Mouse (Mus musculus) embryonic facial prominence, embryonic 14.5 days (tissue): ENCODE data around the gene Fxn. TPM values are rescaled to one million over a fixed set of nuclear protein-coding genes. Genes with fewer than 3 reads are reported as not detected.

Experiments
- ATAC-seq: fragments of 200-750 bp; cut with Nextera tagmentation; 2 replicates; pipeline ENCODE4 v1.8.0; 2017; ENCODE audit warnings: low read depth, moderate number of reproducible peaks, moderate TSS enrichment
- DNase-seq: peaks from one replicate; pipeline ENCODE4 v3.0.0-alpha.2; 2015; ENCODE audit warnings: low spot score
- H3K27ac ChIP-seq: fragments of 300-500 bp; sonication (generic); replicated peaks from 2 replicates; pipeline ENCODE4 v1.5.1; 2014; ENCODE audit warnings: low read depth, mild to moderate bottlenecking, low read length, moderate library complexity
- H3K27me3 ChIP-seq: fragments of 300-500 bp; sonication (generic); replicated peaks from 2 replicates; pipeline ENCODE4 v1.6.1; 2014; ENCODE audit warnings: low read length; ENCODE audit not compliant: control insufficient read depth, insufficient read depth
- H3K36me3 ChIP-seq: fragments of 300-500 bp; sonication (generic); 2 replicates; pipeline ENCODE4 v1.6.1; 2014; ENCODE audit warnings: low read length, mixed read lengths; ENCODE audit not compliant: control insufficient read depth, insufficient read depth
- H3K4me1 ChIP-seq: fragments of 300-500 bp; sonication (generic); 2 replicates; pipeline ENCODE4 v1.6.1; 2014; ENCODE audit warnings: antibody characterized with exemption, low read length; ENCODE audit not compliant: control insufficient read depth, insufficient read depth
- H3K4me2 ChIP-seq: fragments of 300-500 bp; sonication (generic); 2 replicates; pipeline ENCODE4 v1.6.1; 2014; ENCODE audit warnings: low read depth, mild to moderate bottlenecking, low read length, moderate library complexity, mixed read lengths
- H3K4me3 ChIP-seq: fragments of 300-500 bp; sonication (generic); 2 replicates; pipeline ENCODE4 v1.5.1; 2014; ENCODE audit warnings: low read depth, mild to moderate bottlenecking, low read length
- H3K9ac ChIP-seq: fragments of 300-500 bp; sonication (generic); 2 replicates; pipeline ENCODE4 v1.6.1; 2014; ENCODE audit warnings: low read depth, mild to moderate bottlenecking, low read length, moderate library complexity, mixed read lengths
- H3K9me3 ChIP-seq: fragments of 300-500 bp; sonication (generic); 2 replicates; pipeline ENCODE4 v1.6.1; 2016; ENCODE audit warnings: low read length; ENCODE audit not compliant: control insufficient read depth
- WGBS: fragments of 180-500 bp; shearing (Covaris S2); extraction: QIAGEN DNeasy Blood & Tissue Kit; methylation state at CpG from one replicate; pipeline ENCODE4 v1.1.7; 2014; 5-methylcytosine and 5-hydroxymethylcytosine counted together
- polyA plus RNA-seq: library from polyadenylated mRNA; unstranded; fragments of >200 nt; fragmentation: Nextera tagmentation; extraction: Ambion mirVana; gene quantifications from 2 replicates; pipeline ENCODE4 v1.2.1, GENCODE M21; 2014

Fxn gene
- polyA plus RNA-seq, 1 experiment from 2014 or later, result 39.4 TPM

DNA sequence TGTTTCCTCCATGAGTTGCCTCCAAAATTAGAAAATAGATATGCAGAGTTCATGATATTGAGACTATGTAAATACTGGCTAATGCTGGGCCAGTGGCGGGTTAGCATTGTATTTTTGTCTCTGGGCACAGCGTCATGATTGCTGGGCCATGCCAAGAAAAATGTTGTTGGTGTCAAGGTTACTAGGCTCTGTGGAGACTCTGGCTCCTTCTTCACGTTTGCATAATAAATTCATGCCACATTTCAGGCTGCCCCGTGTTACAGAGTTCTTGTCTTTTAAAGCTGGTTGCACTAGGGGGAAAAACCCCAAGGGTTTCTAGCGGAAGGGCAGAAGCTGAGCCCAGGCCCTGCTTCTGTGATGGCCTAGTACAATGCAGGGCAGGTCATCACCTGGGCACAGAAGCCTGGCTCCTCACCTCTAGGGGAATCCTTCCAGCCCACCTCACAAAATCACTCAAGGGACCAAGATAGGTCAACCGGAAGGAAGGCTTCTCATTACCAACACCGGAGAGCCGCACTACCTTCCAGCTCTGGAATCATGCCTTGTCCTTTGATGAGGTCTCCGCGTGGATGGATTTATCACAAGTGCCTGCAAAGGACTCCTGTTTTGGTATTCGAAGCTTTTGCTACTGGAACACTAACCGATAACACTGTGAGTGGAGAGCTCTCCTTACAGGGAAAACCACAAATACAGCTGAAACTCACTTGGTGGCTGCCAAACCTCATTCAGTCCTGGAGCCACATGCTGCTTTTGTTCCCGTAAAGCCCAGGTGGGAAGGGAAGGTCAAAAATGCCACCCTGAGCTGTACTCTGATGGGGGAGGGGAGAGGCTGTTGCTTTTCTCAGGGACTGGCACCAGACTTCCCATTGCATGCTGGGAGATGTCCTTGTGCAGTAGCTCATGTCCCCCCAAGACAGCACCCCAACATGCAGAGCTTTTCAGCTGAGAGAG is 27.1 kb upstream of the Fxn start:
- Histone ChIP-seq H3K9ac (0 out of 2 replicates have a peak overlapping the region, but pooled peaks have one; percentile 5), H3K36me3 (no peaks in the 10 kb centered on the region), H3K4me3 (no peak overlapping the region), H3K27ac (no peak overlapping the region), H3K4me1 (peaks cover 11% of the 10 kb centered on the region), H3K27me3 (no peaks in the 10 kb centered on the region), H3K9me3 (no peaks in the 10 kb centered on the region), H3K4me2 (no peak overlapping the region)
- ATAC-seq, result peak; percentile 9; the same call in 1 of the 2 replicates
- WGBS, result 52% methylated on average over 13 of the region's 13 CpGs
- peak; percentile 14 for DNase-seq

DNA sequence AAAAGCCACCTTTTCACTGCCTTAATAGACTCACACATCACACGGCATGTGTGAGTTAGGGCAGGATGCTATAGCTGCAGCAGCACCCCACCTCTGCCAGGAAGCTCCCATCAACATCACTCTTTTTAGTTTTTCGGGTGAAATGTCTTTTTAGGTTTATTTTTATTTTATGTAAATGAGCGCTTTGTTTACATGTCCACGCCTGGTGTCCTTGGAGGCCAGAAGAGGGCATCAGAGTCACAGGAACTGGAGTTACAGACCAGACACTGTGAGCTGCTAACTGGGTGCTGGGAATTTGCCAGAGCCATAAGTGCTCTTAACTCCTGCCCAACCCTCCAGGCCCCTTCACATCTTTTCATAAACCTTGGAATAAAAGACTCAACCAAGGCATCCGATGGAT is 25.9 kb upstream of the Fxn start:
- WGBS, result 87% methylated on average over 5 of the region's 5 CpGs
- no peaks in the 10 kb centered on the region for H3K27me3 ChIP-seq
- no peak overlapping the region for H3K9ac ChIP-seq
- H3K4me2 ChIP-seq, result no peak overlapping the region
- no peak for ATAC-seq
- H3K4me1 ChIP-seq, result peaks cover 11% of the 10 kb centered on the region
- DNase-seq, result no peak
- H3K27ac ChIP-seq, result no peak overlapping the region
- no peaks in the 10 kb centered on the region for H3K9me3 ChIP-seq
- H3K36me3 ChIP-seq, result no peaks in the 10 kb centered on the region
- H3K4me3 ChIP-seq, result no peak overlapping the region

DNA sequence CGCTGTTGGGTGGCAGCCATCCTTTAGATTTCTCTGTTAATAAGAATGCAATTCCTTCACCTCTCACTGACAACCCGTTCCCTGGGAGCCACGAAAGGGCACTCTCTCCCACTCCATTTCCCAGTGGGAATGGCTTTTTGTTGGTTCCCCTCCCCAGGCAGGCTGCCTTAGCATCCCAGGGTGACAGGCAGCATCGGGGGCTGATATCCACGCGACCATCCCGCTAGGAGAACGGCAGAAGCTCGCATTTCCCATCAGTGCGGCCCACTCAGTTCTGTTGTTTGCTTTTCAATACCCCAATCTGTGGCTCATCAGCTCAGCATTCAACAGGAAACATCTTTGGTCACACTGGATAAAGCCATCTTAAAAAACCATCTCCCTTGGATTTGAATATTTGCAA is 21.8 kb upstream of the Fxn start:
- Histone ChIP-seq H3K27ac (no peak overlapping the region), H3K4me1 (no peaks in the 10 kb centered on the region), H3K4me2 (no peak overlapping the region), H3K4me3 (no peak overlapping the region), H3K27me3 (no peaks in the 10 kb centered on the region), H3K9ac (no peak overlapping the region), H3K36me3 (no peaks in the 10 kb centered on the region), H3K9me3 (no peaks in the 10 kb centered on the region)
- WGBS, result 57% methylated on average over 10 of the region's 10 CpGs
- ATAC-seq (no peak), DNase-seq (no peak)

DNA sequence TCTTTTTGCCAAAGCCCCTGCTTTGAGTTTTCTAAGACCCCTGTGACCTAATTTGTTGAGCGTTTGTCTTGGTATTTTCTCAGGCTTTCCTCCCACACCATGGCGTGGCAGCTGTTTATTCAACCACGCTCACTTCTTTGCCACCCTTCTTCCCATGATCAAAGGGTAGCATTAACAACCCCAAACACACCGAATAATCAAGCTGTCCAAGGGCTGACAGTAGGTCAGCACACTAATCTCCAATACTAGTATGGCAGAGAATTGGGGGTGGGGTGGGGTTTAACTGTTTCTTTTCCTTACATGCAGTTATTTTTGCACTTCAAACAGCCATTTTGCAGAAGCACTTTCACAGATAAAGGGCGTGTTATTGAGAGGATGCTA is 21.4 kb upstream of the Fxn start:
- DNase-seq, result no peak
- Histone ChIP-seq H3K27ac (no peak overlapping the region), H3K9ac (no peak overlapping the region), H3K4me1 (no peaks in the 10 kb centered on the region), H3K36me3 (no peaks in the 10 kb centered on the region), H3K4me2 (no peak overlapping the region), H3K9me3 (no peaks in the 10 kb centered on the region), H3K4me3 (no peak overlapping the region), H3K27me3 (no peaks in the 10 kb centered on the region)
- WGBS, result 26% methylated on average over 5 of the region's 5 CpGs
- no peak for ATAC-seq

DNA sequence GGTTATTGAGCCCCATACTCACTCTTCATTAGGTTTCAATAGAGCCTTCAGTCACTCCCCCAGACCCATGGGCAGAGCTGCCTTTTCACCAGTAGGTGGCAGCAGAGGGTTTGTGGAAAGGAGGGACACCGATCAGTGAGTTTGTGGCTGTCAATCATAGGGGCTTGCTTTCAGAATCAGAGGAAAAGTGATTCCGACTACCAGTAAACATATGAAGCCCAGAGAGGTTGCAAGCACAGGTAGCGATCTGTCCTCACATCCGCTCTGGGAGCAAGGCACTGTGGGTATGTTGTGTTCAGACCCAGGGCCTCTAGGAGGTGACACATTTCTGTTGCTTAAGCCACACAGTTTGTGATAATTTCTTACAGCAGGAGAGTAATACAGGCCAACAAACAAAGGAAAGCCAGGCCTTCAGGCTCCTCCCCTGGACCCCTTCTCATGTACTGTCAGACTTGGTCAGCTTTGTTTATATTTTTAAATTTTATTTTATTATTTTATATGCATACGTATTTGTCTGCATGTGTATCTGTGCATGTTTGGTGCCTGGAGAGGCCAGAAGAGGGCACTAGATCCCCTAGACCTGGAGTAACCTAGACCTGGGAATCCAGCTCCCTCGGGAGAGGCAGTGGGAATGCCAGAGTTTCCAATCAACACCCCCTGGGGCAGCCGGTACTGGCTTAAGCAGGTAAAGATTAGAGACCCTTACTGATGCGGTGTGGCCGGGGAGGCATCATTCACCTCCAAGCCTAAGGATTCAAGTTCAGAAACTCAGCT is 20.8 kb upstream of the Fxn start:
- 7% methylated on average over 9 of the region's 9 CpGs for WGBS
- peak overlapping the region; percentile 17 for H3K4me3 ChIP-seq
- no peaks in the 10 kb centered on the region for H3K4me1 ChIP-seq
- H3K27me3 ChIP-seq, result no peaks in the 10 kb centered on the region
- DNase-seq (peak; percentile 90), ATAC-seq (peak; percentile 90)
- H3K9ac ChIP-seq, result no peak overlapping the region
- no peaks in the 10 kb centered on the region for H3K36me3 ChIP-seq
- H3K9me3 ChIP-seq, result no peaks in the 10 kb centered on the region
- H3K27ac ChIP-seq, result no peak overlapping the region
- H3K4me2 ChIP-seq, result peak overlapping the region; percentile 42

GRCm38 (mm10) chr19:24293537-24293936 is 13.1 kb upstream of the Fxn start:
- 60% methylated on average over 5 of the region's 5 CpGs for WGBS
- DNase-seq, result no peak

GRCm38 (mm10) chr19:24284187-24284586 is 3.8 kb upstream of the Fxn start:
- no peak overlapping the region for H3K4me2 ChIP-seq
- H3K4me1 ChIP-seq, result no peaks in the 10 kb centered on the region
- no peak overlapping the region for H3K4me3 ChIP-seq
- no peaks in the 10 kb centered on the region for H3K9me3 ChIP-seq
- no peaks in the 10 kb centered on the region for H3K36me3 ChIP-seq
- no peaks in the 10 kb centered on the region for H3K27me3 ChIP-seq
- no peak for ATAC-seq
- DNase-seq, result no peak
- no peak overlapping the region for H3K9ac ChIP-seq
- 46% methylated on average over 4 of the region's 4 CpGs for WGBS
- no peak overlapping the region for H3K27ac ChIP-seq

More at GRCm38 (mm10) chr19:24293537-24293936, 13.1 kb upstream of the Fxn start:
- Histone ChIP-seq H3K4me3 (no peak overlapping the region), H3K27ac (no peak overlapping the region), H3K9me3 (no peaks in the 10 kb centered on the region), H3K4me2 (no peak overlapping the region), H3K36me3 (no peaks in the 10 kb centered on the region), H3K9ac (no peak overlapping the region), H3K27me3 (no peaks in the 10 kb centered on the region), H3K4me1 (no peaks in the 10 kb centered on the region)
- ATAC-seq, result no peak

DNA sequence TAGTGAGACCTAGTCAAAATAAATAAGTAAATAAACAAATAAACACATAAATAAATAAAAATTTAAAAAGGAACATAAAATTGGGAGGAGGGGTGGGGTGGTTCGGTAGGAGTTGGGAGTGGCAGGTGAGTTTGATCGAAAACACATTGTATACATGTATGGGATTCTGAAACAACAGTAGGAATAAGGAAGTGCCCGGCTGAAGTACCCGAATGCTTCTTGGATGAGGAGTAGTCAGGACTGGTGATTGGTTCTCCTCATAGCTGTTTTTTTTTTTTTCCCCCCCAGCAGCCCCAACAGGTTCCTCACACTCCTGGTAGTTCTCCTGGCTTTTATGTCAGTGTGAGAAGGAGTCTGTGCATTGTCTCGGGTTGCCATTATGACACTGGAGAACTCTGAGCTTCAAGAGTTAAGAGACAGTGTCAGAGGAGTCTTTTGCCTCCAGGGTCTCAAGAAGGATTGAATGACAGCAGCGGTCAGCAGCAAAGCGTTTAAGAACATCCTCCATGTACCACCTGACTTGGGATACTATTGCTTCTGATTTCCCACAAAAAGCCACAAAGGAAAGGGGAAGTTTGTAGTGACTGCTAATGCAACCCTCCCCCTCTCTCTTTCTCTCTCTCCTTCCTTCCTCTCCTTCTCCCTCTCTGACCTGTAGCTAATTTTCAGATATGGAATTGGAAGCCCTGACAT is 1.0 kb upstream of the Fxn start:
- WGBS, result 49% methylated on average over 7 of the region's 7 CpGs
- no peak overlapping the region for H3K27ac ChIP-seq
- no peak overlapping the region for H3K4me3 ChIP-seq
- ATAC-seq, result no peak
- H3K4me2 ChIP-seq, result peak overlapping the region; percentile 86
- no peaks in the 10 kb centered on the region for H3K9me3 ChIP-seq
- no peaks in the 10 kb centered on the region for H3K4me1 ChIP-seq
- no peaks in the 10 kb centered on the region for H3K27me3 ChIP-seq
- no peaks in the 10 kb centered on the region for H3K36me3 ChIP-seq
- no peak overlapping the region for H3K9ac ChIP-seq
- DNase-seq, result no peak
